Mouse (Mus musculus): ENCODE data around the gene Dot1l.

DNA sequence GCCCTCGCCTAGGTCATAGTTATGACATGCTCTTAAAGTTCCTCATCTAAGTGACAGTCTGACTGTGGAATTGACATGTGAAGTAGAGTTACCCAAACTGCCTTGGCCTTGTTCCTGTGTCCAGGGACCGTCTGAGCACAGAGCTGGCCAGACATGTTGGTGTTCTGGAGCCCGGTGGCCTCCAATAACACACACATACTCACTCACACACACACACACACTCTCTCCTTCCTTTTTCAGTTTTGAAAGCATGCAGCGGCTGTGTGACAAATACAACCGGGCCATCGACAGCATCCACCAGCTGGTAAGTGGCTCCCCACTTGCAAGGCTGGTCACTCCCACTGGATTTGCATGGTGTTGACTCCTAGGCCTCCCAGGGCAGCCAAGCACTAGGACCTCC lies 13.4 kb downstream of the Dot1l start:
- TF ChIP-seq CTCF (IDR thresholded peaks at IDR 0.05; ENCODE audit: extremely low read depth, insufficient read depth, insufficient read length, insufficient replicate concordance) (no peak), POLR2A (IDR thresholded peaks at IDR 0.05; ENCODE audit: low read depth, low read length) (no peak)

Data from spleen, adult 2 months (tissue).